Mouse (Mus musculus) gastrocnemius, adult 2 months (tissue): Measurements from ENCODE around the gene Rasip1. TPM values are rescaled to one million over a fixed set of nuclear protein-coding genes. Genes with fewer than 3 reads are reported as not detected.

Experiments used
- DNase-seq: peaks from one replicate; pipeline ENCODE4 v3.0.0; 2022
- H3K27ac ChIP-seq: fragments of 200-600 bp; 2 replicates; pipeline ENCODE4 v1.8.1; 2022; ENCODE audit warnings: mild to moderate bottlenecking
- H3K4me3 ChIP-seq: fragments of 200-600 bp; 2 replicates; pipeline ENCODE4 v1.8.1; 2022; ENCODE audit warnings: mild to moderate bottlenecking, moderate library complexity
- CTCF ChIP-seq: fragments of 200-600 bp; IDR thresholded peaks from 2 replicates; pipeline ENCODE4 v1.8.1; 2022; ENCODE audit warnings: antibody characterized with exemption, mild to moderate bottlenecking, moderate library complexity
- intact Hi-C: fragments of 180-260 bp; cut with DNase I; formaldehyde crosslinking; loops from one replicate; pipeline ENCODE4 v1.15.1; 2025
- total RNA-seq, 2 experiments: library from RNA; stranded (reverse); gene quantifications; 2 replicates each; pipeline ENCODE4 v1.2.3; 2021

The Rasip1 gene
- total RNA-seq, 2 experiments from 2014 or later, result 5.7 to 8.0 TPM

- TF ChIP-seq CTCF, result peak; percentile 97
- peak overlapping the region; percentile 86 for H3K27ac ChIP-seq
- DNase-seq, result peak; percentile 95
- intact Hi-C loops, result no loop called here
- H3K4me3 ChIP-seq, result peak overlapping the region; percentile 88
Measured at GRCm38 (mm10) chr7:45628364-45629294, 1.3 kb downstream of the Rasip1 start.

- DNase-seq, result no peak
- TF ChIP-seq CTCF, result no peak
- Histone ChIP-seq H3K27ac (peak overlapping the region; percentile 31; the same call in 1 of the 2 replicates), H3K4me3 (peak overlapping the region; percentile 88)
- intact Hi-C loops, result loop anchor here (5.0 kb wide), 1 partner anchor 33 kb away; no protein-coding TSS in a partner anchor
Measured at GRCm38 (mm10) chr7:45630064-45630907, 3.0 kb downstream of the Rasip1 start.

- peak overlapping the region; percentile 6; the same call in 1 of the 2 replicates for H3K27ac ChIP-seq
- peak; percentile 66 for DNase-seq
- intact Hi-C loops, result loop anchor here (5.0 kb wide), 1 partner anchor 35 kb away; no protein-coding TSS in a partner anchor
- peak; percentile 37 for TF ChIP-seq CTCF
- peak overlapping the region; percentile 52 for H3K4me3 ChIP-seq
Measured at GRCm38 (mm10) chr7:45632499-45632898, 5.2 kb downstream of the Rasip1 start.

- H3K27ac ChIP-seq, result peak overlapping the region; percentile 59
- intact Hi-C loops, result loop anchor here (5.0 kb wide), 1 partner anchor 38 kb away; no protein-coding TSS in a partner anchor
- no peak overlapping the region for H3K4me3 ChIP-seq
- TF ChIP-seq CTCF, result no peak
- no peak for DNase-seq
Measured at GRCm38 (mm10) chr7:45634946-45635681, 7.8 kb downstream of the Rasip1 start.

GRCm38 (mm10) chr7:45635711-45636688 lies 8.7 kb downstream of the Rasip1 start:
- Histone ChIP-seq H3K4me3 (no peak overlapping the region; the same call in 1 of the 2 replicates), H3K27ac (peak overlapping the region; percentile 59)
- TF ChIP-seq CTCF, result no peak
- intact Hi-C loops, result no loop called here
- DNase-seq, result no peak

- intact Hi-C loops, result no loop called here
- DNase-seq, result no peak
Measured at GRCm38 (mm10) chr7:45637710-45638109, 10.4 kb downstream of the Rasip1 start.

GRCm38 (mm10) chr7:45638623-45639401 lies 11.5 kb downstream of the Rasip1 start:
- DNase-seq, result peak; percentile 98
- TF ChIP-seq CTCF, result no peak
- intact Hi-C loops, result no loop called here
- peak overlapping the region; percentile 90 for H3K27ac ChIP-seq
- H3K4me3 ChIP-seq, result peak overlapping the region; percentile 63

More at GRCm38 (mm10) chr7:45637710-45638109, 10.4 kb downstream of the Rasip1 start:
- TF ChIP-seq CTCF, result no peak
- Histone ChIP-seq H3K4me3 (peak overlapping the region; percentile 63), H3K27ac (peak overlapping the region; percentile 90)

- Histone ChIP-seq H3K27ac (peak within 1 kb of the TSS; percentile 90), H3K4me3 (peak within 1 kb of the TSS; percentile 73)
- peak; percentile 94 for DNase-seq
- intact Hi-C loops, result no loop called here
- TF ChIP-seq CTCF, result no peak
Measured at GRCm38 (mm10) chr7:45639561-45640027, 12.3 kb downstream of the Rasip1 start, which contains the start of gene Mamstr. Mamstr (plus strand) TSS chr7:45639977.

- no peak for TF ChIP-seq CTCF
- Histone ChIP-seq H3K4me3 (peak overlapping the region; percentile 73), H3K27ac (peak overlapping the region; percentile 90)
- intact Hi-C loops, result no loop called here
- peak; percentile 78 for DNase-seq
Measured at GRCm38 (mm10) chr7:45640191-45640957, 13.1 kb downstream of the Rasip1 start.
